Mouse (Mus musculus) spleen, adult 2 months (tissue): ENCODE results near the gene Hmgcr.

Experiments used
- CTCF ChIP-seq: fragments of 200-500 bp; IDR thresholded peaks from 2 replicates; pipeline ENCODE4 v1.5.1; 2011; ENCODE audit warnings: mild to moderate bottlenecking, inconsistent platforms; ENCODE audit not compliant: insufficient read depth, insufficient read length, insufficient replicate concordance; ENCODE audit errors: extremely low read depth
- POLR2A ChIP-seq: fragments of 200-500 bp; IDR thresholded peaks from 2 replicates; pipeline ENCODE4 v1.6.1; 2011; ENCODE audit warnings: low read depth, low read length, inconsistent platforms

- TF ChIP-seq POLR2A = no peak
- TF ChIP-seq CTCF = no peak
Measured at GRCm38 (mm10) chr13:96660095-96660860, 10.5 kb downstream of the Hmgcr start.
